Mouse (Mus musculus): ENCODE data around the gene Rangap1. TPM values are rescaled to one million over a fixed set of nuclear protein-coding genes. Genes with fewer than 3 reads are reported as not detected.

The Rangap1 gene
- polyA plus RNA-seq, 2 experiments: 74.3 to 83.7 TPM

GRCm38 (mm10) chr15:81760361-81761079 lies 15.2 kb upstream of the Rangap1 start:
- WGBS: 93% methylated on average over 5 of the region's 5 CpGs
- no peak for TF ChIP-seq POLR2A (IDR thresholded peaks at IDR 0.05; ENCODE audit: borderline replicate concordance, extremely low read depth, insufficient read depth, insufficient read length)
- Histone ChIP-seq H3K4me1 (ENCODE audit: control insufficient read depth, insufficient read depth, low read length) (no peaks in the 10 kb centered on the region), H3K4me3 (replicated peaks; ENCODE audit: low read length) (no peak overlapping the region), H3K36me3 (ENCODE audit: control insufficient read depth, insufficient read depth, low read length) (peaks cover 9% of the 10 kb centered on the region), H3K27ac (replicated peaks; ENCODE audit: low read depth, low read length) (no peak overlapping the region), H3K9ac (ENCODE audit: low read depth, low read length, severe bottlenecking) (no peak overlapping the region), H3K9me3 (ENCODE audit: control insufficient read depth, low read length) (no peaks in the 10 kb centered on the region), H3K4me2 (replicated peaks; ENCODE audit: low read depth, low read length, severe bottlenecking) (no peak overlapping the region), H3K27me3 (ENCODE audit: control insufficient read depth, insufficient read depth, low read length) (no peaks in the 10 kb centered on the region)
- DNase-seq (ENCODE audit: low spot score): no peak
- no peak for ATAC-seq (ENCODE audit: low FRiP score, low read depth)

- no peaks in the 10 kb centered on the region for H3K4me1 ChIP-seq (ENCODE audit: control insufficient read depth, insufficient read depth, low read length)
- ATAC-seq (ENCODE audit: low FRiP score, low read depth) (no peak), DNase-seq (ENCODE audit: low spot score) (no peak)
- no peak overlapping the region for H3K4me3 ChIP-seq (replicated peaks; ENCODE audit: low read length)
- no peaks in the 10 kb centered on the region for H3K27me3 ChIP-seq (ENCODE audit: control insufficient read depth, insufficient read depth, low read length)
- no peak overlapping the region for H3K9ac ChIP-seq (ENCODE audit: low read depth, low read length, severe bottlenecking)
- no peak overlapping the region for H3K4me2 ChIP-seq (replicated peaks; ENCODE audit: low read depth, low read length, severe bottlenecking)
- no peak for TF ChIP-seq POLR2A (IDR thresholded peaks at IDR 0.05; ENCODE audit: borderline replicate concordance, extremely low read depth, insufficient read depth, insufficient read length)
- no peak overlapping the region for H3K27ac ChIP-seq (replicated peaks; ENCODE audit: low read depth, low read length)
- H3K9me3 ChIP-seq (ENCODE audit: control insufficient read depth, low read length): no peaks in the 10 kb centered on the region
- 88% methylated on average over 3 of the region's 3 CpGs for WGBS
- peaks cover 10% of the 10 kb centered on the region for H3K36me3 ChIP-seq (ENCODE audit: control insufficient read depth, insufficient read depth, low read length)
Measured at GRCm38 (mm10) chr15:81759542-81759941, 14.2 kb upstream of the Rangap1 start.

GRCm38 (mm10) chr15:81758701-81759100 lies 13.4 kb upstream of the Rangap1 start:
- Histone ChIP-seq H3K36me3 (ENCODE audit: control insufficient read depth, insufficient read depth, low read length) (peaks cover 10% of the 10 kb centered on the region), H3K9ac (ENCODE audit: low read depth, low read length, severe bottlenecking) (no peak overlapping the region), H3K4me2 (replicated peaks; ENCODE audit: low read depth, low read length, severe bottlenecking) (no peak overlapping the region), H3K4me3 (replicated peaks; ENCODE audit: low read length) (no peak overlapping the region), H3K27ac (replicated peaks; ENCODE audit: low read depth, low read length) (no peak overlapping the region), H3K9me3 (ENCODE audit: control insufficient read depth, low read length) (no peaks in the 10 kb centered on the region), H3K4me1 (ENCODE audit: control insufficient read depth, insufficient read depth, low read length) (no peaks in the 10 kb centered on the region), H3K27me3 (ENCODE audit: control insufficient read depth, insufficient read depth, low read length) (no peaks in the 10 kb centered on the region)
- no peak for TF ChIP-seq POLR2A (IDR thresholded peaks at IDR 0.05; ENCODE audit: borderline replicate concordance, extremely low read depth, insufficient read depth, insufficient read length)
- ATAC-seq (ENCODE audit: low FRiP score, low read depth) (no peak), DNase-seq (ENCODE audit: low spot score) (no peak)
- WGBS: 90% methylated on average over 5 of the region's 5 CpGs

GRCm38 (mm10) chr15:81753669-81754068 lies 8.3 kb upstream of the Rangap1 start:
- Histone ChIP-seq H3K9ac (ENCODE audit: low read depth, low read length, severe bottlenecking) (no peak overlapping the region), H3K9me3 (ENCODE audit: control insufficient read depth, low read length) (no peaks in the 10 kb centered on the region), H3K36me3 (ENCODE audit: control insufficient read depth, insufficient read depth, low read length) (peaks cover 15% of the 10 kb centered on the region), H3K4me2 (replicated peaks; ENCODE audit: low read depth, low read length, severe bottlenecking) (no peak overlapping the region), H3K4me3 (replicated peaks; ENCODE audit: low read length) (no peak overlapping the region), H3K27ac (replicated peaks; ENCODE audit: low read depth, low read length) (no peak overlapping the region), H3K27me3 (ENCODE audit: control insufficient read depth, insufficient read depth, low read length) (no peaks in the 10 kb centered on the region), H3K4me1 (ENCODE audit: control insufficient read depth, insufficient read depth, low read length) (no peaks in the 10 kb centered on the region)
- DNase-seq (ENCODE audit: low spot score): no peak
- no peak for TF ChIP-seq POLR2A (IDR thresholded peaks at IDR 0.05; ENCODE audit: borderline replicate concordance, extremely low read depth, insufficient read depth, insufficient read length)
- ATAC-seq (ENCODE audit: low FRiP score, low read depth): no peak
- 96% methylated on average over 9 of the region's 9 CpGs for WGBS

DNA sequence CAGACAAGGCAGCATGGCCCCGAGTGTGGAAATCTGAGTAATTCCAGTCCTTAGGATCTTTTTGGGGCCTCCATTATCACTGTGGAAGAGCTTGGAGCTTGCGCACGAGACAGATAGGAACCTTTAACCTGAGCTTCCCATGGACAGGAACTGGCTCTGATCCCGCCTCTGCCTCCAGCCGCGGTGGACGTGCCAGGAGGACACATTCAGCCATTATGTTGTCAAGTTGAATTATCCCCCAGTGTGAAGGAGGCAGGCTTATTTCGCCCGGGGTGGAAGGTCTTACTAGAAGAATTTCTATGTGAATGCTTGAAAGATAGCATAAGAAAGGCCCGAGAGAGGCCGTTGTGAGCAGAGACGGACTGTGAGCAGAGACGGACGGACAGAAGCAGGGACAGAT lies 4.4 kb upstream of the Rangap1 start:
- Histone ChIP-seq H3K27me3 (ENCODE audit: control insufficient read depth, insufficient read depth, low read length) (no peaks in the 10 kb centered on the region), H3K4me2 (replicated peaks; ENCODE audit: low read depth, low read length, severe bottlenecking) (no peak overlapping the region), H3K36me3 (ENCODE audit: control insufficient read depth, insufficient read depth, low read length) (peaks cover 12% of the 10 kb centered on the region; the same call in 1 of the 2 replicates), H3K4me1 (ENCODE audit: control insufficient read depth, insufficient read depth, low read length) (peaks cover 6% of the 10 kb centered on the region), H3K9me3 (ENCODE audit: control insufficient read depth, low read length) (no peaks in the 10 kb centered on the region), H3K4me3 (replicated peaks; ENCODE audit: low read length) (no peak overlapping the region), H3K27ac (replicated peaks; ENCODE audit: low read depth, low read length) (no peak overlapping the region), H3K9ac (ENCODE audit: low read depth, low read length, severe bottlenecking) (no peak overlapping the region)
- ATAC-seq (ENCODE audit: low FRiP score, low read depth) (no peak), DNase-seq (ENCODE audit: low spot score) (no peak)
- 68% methylated on average over 14 of the region's 14 CpGs for WGBS
- no peak for TF ChIP-seq POLR2A (IDR thresholded peaks at IDR 0.05; ENCODE audit: borderline replicate concordance, extremely low read depth, insufficient read depth, insufficient read length)

Data from limb, embryonic 14.5 days (tissue).